Mouse (Mus musculus) stomach, embryonic 16.5 days (tissue): ENCODE data around the gene Cfap77. TPM values are rescaled to one million over a fixed set of nuclear protein-coding genes. Genes with fewer than 3 reads are reported as not detected.

Experiments used
- ATAC-seq: fragments of 200-750 bp; cut with Nextera tagmentation; 2 replicates; pipeline ENCODE4 v1.8.0; 2017; ENCODE audit warnings: moderate number of reproducible peaks, moderate TSS enrichment; ENCODE audit not compliant: insufficient read depth, low FRiP score
- H3K27ac ChIP-seq: fragments of 300-500 bp; sonication (generic); 2 replicates; pipeline ENCODE4 v1.5.1; 2014; ENCODE audit warnings: low read length
- H3K27me3 ChIP-seq: fragments of 300-500 bp; sonication (generic); 2 replicates; pipeline ENCODE4 v1.6.1; 2014; ENCODE audit warnings: low read length, control low read depth, mixed read lengths; ENCODE audit not compliant: control insufficient read depth, insufficient read depth
- H3K36me3 ChIP-seq: fragments of 300-500 bp; sonication (generic); 2 replicates; pipeline ENCODE4 v1.6.1; 2014; ENCODE audit warnings: low read length; ENCODE audit not compliant: control insufficient read depth, insufficient read depth
- H3K4me1 ChIP-seq: fragments of 300-500 bp; sonication (generic); 2 replicates; pipeline ENCODE4 v1.6.1; 2014; ENCODE audit warnings: low read length, control low read depth, mixed read lengths; ENCODE audit not compliant: control insufficient read depth, insufficient read depth
- H3K4me2 ChIP-seq: fragments of 300-500 bp; sonication (generic); 2 replicates; pipeline ENCODE4 v1.6.1; 2014; ENCODE audit warnings: low read depth, low read length, mixed read lengths
- H3K4me3 ChIP-seq: fragments of 300-500 bp; sonication (generic); replicated peaks from 2 replicates; pipeline ENCODE4 v1.5.1; 2014; ENCODE audit warnings: mild to moderate bottlenecking, low read length
- H3K9ac ChIP-seq: fragments of 300-500 bp; sonication (generic); 2 replicates; pipeline ENCODE4 v1.6.1; 2014; ENCODE audit warnings: low read length
- H3K9me3 ChIP-seq: fragments of 300-500 bp; sonication (generic); replicated peaks from 2 replicates; pipeline ENCODE4 v1.6.1; 2016; ENCODE audit warnings: low read length, control low read depth; ENCODE audit not compliant: control insufficient read depth
- WGBS: fragments of 180-500 bp; shearing (Covaris S2); extraction: QIAGEN DNeasy Blood & Tissue Kit; methylation state at CpG from one replicate; pipeline ENCODE4 v1.1.7; 2014; 5-methylcytosine and 5-hydroxymethylcytosine counted together
- polyA plus RNA-seq: library from polyadenylated mRNA; unstranded; fragments of >200 nt; fragmentation: Nextera tagmentation; extraction: Ambion mirVana; gene quantifications from 2 replicates; pipeline ENCODE4 v1.2.1, GENCODE M21; 2015

Cfap77 gene
- polyA plus RNA-seq, 1 experiment from 2014 or later = 0.62 TPM

DNA sequence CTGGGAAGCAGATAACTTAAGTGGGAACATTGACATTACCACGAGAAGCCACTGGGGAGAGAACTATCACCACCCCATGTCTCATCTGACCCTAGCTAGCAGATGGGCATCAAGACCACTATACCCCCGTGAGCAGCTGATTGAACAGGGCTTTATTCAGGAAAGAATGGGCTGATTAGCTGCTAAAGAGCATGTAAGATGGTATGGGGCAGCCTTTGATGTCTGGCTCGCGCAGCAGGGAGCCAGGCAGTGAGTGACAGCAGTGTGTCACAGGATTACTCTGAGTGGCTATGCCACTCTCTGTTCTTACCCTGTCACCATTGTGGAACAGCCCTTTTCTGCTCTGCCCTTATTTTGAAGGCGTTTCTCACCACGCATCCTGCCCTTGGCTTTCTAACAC is 161.3 kb downstream of the Cfap77 start:
- Histone ChIP-seq H3K4me2 (no peak overlapping the region), H3K9me3 (no peaks in the 10 kb centered on the region), H3K9ac (no peak overlapping the region), H3K27me3 (no peaks in the 10 kb centered on the region), H3K36me3 (no peaks in the 10 kb centered on the region), H3K4me1 (no peaks in the 10 kb centered on the region), H3K4me3 (no peak overlapping the region), H3K27ac (no peak overlapping the region)
- no peak for ATAC-seq
- 70% methylated on average over 6 of the region's 6 CpGs for WGBS

DNA sequence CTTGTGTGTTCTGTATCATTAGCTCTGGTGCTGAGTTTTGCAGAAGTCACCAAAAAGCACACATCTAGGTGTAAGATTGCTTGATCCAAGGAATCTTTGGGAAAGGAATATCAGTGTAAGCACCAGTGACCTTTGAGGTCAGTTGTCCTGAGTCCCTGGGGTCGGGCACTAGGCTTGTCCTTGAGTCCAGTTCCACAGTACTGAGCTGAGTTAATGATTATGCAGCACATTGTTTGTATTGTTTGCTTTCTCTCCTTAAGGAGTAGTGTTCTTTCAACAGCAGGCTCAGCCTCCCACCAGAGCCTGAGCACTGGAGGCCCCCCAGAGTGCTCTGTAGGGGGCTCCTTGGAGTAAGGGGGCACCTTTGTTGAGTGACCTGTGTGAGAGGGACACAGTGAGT is 162.1 kb downstream of the Cfap77 start:
- H3K4me2 ChIP-seq = no peak overlapping the region
- no peak for ATAC-seq
- no peak overlapping the region for H3K27ac ChIP-seq
- H3K27me3 ChIP-seq = no peaks in the 10 kb centered on the region
- H3K4me1 ChIP-seq = no peaks in the 10 kb centered on the region
- H3K9me3 ChIP-seq = no peaks in the 10 kb centered on the region
- no peak overlapping the region for H3K4me3 ChIP-seq
- 44% methylated on average over 1 of the region's 1 CpGs for WGBS
- H3K9ac ChIP-seq = no peak overlapping the region
- H3K36me3 ChIP-seq = no peaks in the 10 kb centered on the region

DNA sequence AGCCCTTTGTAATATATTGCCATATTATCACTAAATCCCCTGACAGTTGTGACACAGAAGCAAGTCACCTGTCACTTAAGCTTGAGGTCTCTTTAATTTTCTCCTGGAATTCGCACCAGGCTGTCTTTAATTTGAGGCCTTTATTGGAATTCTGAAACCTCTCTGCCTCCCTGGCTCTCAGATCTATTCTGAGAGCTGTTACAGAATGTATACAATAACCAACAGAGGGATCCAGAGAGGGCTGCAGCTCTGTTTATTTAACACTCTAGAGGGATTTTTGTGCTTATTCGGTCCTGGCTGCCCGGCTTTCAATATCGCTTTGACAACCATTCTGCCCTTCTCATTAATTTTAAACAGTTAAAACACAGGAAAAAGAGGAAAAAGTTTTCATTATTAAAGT is 170.0 kb downstream of the Cfap77 start:
- Histone ChIP-seq H3K4me1 (peaks cover 10% of the 10 kb centered on the region; the same call in 1 of the 2 replicates), H3K4me2 (no peak overlapping the region), H3K4me3 (no peak overlapping the region), H3K9ac (no peak overlapping the region), H3K36me3 (peaks cover 6% of the 10 kb centered on the region), H3K27ac (no peak overlapping the region), H3K27me3 (no peaks in the 10 kb centered on the region), H3K9me3 (no peaks in the 10 kb centered on the region)
- ATAC-seq = no peak
- 32% methylated on average over 4 of the region's 4 CpGs for WGBS

- no peak overlapping the region for H3K4me3 ChIP-seq
- peaks cover 10% of the 10 kb centered on the region; the same call in 1 of the 2 replicates for H3K4me1 ChIP-seq
- no peak overlapping the region for H3K9ac ChIP-seq
- peaks cover 6% of the 10 kb centered on the region for H3K36me3 ChIP-seq
- no peak overlapping the region for H3K27ac ChIP-seq
- H3K4me2 ChIP-seq = no peak overlapping the region
- WGBS = 69% methylated on average over 6 of the region's 6 CpGs
- H3K27me3 ChIP-seq = no peaks in the 10 kb centered on the region
- no peaks in the 10 kb centered on the region for H3K9me3 ChIP-seq
- no peak for ATAC-seq
Observed at GRCm38 (mm10) chr2:28882826-28883485, 171.9 kb downstream of the Cfap77 start.

- Histone ChIP-seq H3K4me1 (peaks cover 10% of the 10 kb centered on the region; the same call in 1 of the 2 replicates), H3K9me3 (no peaks in the 10 kb centered on the region), H3K27ac (no peak overlapping the region), H3K4me3 (no peak overlapping the region), H3K27me3 (no peaks in the 10 kb centered on the region), H3K4me2 (no peak overlapping the region), H3K36me3 (peaks cover 6% of the 10 kb centered on the region), H3K9ac (no peak overlapping the region)
- no peak for ATAC-seq
- 78% methylated on average over 3 of the region's 3 CpGs for WGBS
Observed at GRCm38 (mm10) chr2:28882047-28882446, 172.8 kb downstream of the Cfap77 start.

- H3K9ac ChIP-seq = no peak overlapping the region
- no peaks in the 10 kb centered on the region for H3K27me3 ChIP-seq
- H3K4me3 ChIP-seq = no peak overlapping the region
- no peak overlapping the region for H3K4me2 ChIP-seq
- H3K36me3 ChIP-seq = peaks cover 6% of the 10 kb centered on the region
- no peak for ATAC-seq
- WGBS = 85% methylated on average over 3 of the region's 3 CpGs
- no peaks in the 10 kb centered on the region for H3K9me3 ChIP-seq
- peaks cover 10% of the 10 kb centered on the region; the same call in 1 of the 2 replicates for H3K4me1 ChIP-seq
- H3K27ac ChIP-seq = no peak overlapping the region
Observed at GRCm38 (mm10) chr2:28881275-28881674, 173.6 kb downstream of the Cfap77 start.

Other genes with a start within 250 kb of the Cfap77 start
- 10.0 and 11.4 TPM in 2 replicates for gene Gtf3c4, start 214.7 kb downstream of the Cfap77 start, polyA plus RNA-seq
- gene Ddx31, start 214.7 kb downstream of the Cfap77 start, polyA plus RNA-seq = 11.9 and 12.7 TPM in 2 replicates
- gene Barhl1, start 138.4 kb downstream of the Cfap77 start, polyA plus RNA-seq = not detected in 2 replicates
- 10.0 and 10.4 TPM in 2 replicates for gene Ttf1, start 5.2 kb upstream of the Cfap77 start, polyA plus RNA-seq
- 8.1 and 8.6 TPM in 2 replicates for gene Setx, start 69.1 kb upstream of the Cfap77 start, polyA plus RNA-seq
- 0.40 and 0.45 TPM in 2 replicates for gene Ntng2, start 197.9 kb upstream of the Cfap77 start, polyA plus RNA-seq